Mouse (Mus musculus) spleen, adult 18-20 months (tissue): ENCODE measurements around the gene Gm47996.
"Not testable (repeated sequence)": the region's sequence is repeated elsewhere in the genome, so short reads cannot be mapped to it uniquely, and the experiment has no call there.

Experiments
- DNase-seq, 2 experiments: peaks; one replicate each; pipeline ENCODE4 v3.0.0; 2022; ENCODE audit warnings: mixed read lengths in 2 of 2

Gm47996 gene

DNA sequence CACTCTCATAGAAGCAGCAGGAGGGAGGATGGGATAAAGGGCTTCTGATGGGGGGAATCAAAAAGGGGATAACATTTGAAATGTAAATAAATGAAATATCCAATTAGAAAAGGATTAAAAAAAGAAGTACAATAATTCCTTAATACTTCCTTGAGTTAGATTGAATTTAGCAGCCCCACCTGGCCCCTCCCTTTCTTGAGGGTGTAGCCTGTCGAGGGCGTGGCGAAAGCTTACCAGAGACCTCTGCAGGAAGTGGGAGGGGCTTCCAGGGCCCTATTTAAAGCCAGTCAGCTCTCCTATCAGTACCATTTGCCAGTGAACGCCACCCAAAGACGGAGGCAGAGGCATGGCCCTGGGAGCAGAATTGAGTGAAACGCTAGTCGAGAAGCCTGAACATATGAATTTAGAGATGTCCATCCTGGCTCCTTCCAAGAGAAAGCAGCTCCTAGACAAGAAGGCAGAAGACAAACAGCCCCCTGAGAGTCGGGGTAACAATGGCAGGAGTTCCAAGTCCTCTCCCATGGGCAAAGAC is at the start of gene Gm47996:
Gene Gm47996 (plus strand): TSS at position 308 of the 532 bp plus-strand sequence.
- DNase-seq = peak in 1 of 2 experiments; percentile 6

DNA sequence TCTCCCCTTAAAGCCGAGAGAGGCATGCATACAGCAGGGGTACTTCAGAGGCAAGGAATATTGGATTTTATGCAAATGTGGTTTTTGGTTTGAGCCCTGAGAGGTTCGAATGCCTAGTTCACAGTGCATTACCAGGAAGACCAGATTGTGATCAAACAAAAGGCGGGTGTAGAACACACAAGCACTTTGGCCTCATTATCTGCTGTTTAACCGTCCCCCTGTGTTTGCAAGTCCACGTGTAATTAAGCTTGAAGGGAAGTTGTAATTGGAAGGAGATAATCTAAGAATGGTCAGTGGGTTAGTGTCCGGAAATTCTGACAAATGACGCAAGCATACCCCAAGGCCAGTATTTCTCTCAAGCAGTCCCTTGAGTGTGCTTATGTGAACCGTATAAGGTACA is 43.9 kb upstream of the Gm47996 start:
- DNase-seq = no peak

DNA sequence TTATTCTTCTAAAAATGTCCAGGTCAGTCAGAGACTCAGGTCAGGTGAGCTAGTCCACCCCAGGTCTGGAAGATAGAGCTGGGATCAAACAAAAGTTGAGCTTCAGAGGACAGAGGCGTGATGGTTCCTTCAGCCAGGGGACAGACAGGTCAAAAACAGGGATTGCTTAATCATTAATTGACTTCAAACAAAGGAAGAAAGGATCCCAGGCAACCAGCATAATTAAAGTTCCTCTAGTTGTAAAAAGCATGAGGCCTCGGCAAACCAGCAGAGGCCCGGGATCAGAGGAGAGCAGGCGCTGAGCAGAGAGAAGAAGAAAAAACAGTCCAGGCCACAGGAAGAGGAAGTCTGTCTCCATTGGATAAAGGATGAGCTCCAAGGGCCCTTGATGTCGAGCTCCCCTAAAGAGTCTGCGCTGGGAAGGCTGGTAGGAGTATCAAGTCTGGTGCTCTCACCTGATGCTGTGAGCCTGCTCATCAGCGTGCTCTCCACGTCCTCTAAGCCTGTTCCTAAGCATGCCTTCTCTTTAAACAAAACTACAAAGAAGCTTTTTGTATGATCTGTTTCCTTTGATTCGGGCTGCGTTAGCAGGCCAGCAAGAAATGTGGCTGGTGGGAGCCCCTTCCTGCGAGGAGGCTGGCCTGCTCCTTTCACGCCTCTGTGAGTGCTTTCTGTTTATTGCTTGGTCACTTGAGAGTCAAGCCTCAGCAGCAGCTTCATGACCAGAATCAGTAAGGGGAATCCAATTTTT is 42.5 kb upstream of the Gm47996 start:
- DNase-seq = no peak

DNA sequence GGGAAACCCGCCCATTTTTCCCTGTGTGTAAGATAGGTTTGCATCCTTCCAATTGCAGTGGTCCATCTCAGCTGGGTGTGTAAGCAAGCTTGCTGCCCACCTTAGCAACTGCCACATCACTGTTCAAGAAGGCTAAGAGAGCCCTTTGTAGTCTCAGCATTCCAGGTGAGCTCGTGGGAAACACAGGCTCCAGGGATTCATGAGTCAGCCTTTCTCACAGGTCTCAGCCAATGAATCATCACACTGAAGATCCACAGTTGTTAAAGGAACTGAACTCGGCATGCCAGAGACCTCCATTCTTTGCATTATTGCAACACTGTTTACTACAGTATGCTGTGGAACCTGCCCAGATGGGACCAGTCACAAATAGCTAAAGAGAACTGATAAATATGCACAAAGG is 41.3 kb upstream of the Gm47996 start:
- no peak for DNase-seq

DNA sequence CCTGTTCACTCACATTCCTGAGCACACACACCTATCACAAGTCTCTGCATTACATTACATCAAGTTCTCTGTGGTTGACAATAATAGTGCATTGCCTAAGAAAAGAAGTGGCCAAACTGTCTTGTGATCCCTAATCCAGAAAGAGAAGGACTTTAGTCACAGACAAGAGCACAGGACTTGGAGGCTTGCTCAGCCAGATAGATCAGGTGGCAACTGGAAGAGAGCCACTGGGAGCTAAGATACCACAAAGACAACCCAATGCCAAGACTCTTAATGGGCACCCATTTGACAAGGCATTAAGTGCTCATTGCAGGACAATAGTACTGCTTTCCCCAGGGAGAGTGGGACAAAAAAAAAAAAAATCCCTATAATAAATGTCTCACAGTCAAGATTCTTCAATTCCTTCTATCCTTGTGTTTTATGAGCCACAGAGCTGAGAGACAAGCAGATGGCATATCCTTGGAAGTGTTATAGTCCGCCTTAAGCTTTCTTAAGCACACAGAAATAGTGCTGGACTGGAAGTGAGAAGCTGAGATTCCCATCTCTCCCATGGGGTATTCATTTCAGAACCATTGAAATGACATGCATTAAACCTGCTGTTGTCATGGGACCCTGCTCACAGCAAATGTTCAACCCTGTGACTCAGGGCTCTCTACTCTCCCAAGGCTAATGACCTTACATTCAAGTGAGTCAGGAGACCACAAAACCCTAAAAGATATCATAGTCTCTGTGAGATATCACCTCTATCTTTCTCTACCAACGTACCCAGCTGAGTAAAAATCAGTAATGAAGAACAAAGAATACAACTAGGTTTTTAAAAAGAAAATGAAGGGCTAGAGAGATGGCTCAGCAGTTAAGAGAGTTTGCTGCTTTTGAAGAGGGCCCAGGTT is 38.1 kb upstream of the Gm47996 start:
- no peak for DNase-seq

DNA sequence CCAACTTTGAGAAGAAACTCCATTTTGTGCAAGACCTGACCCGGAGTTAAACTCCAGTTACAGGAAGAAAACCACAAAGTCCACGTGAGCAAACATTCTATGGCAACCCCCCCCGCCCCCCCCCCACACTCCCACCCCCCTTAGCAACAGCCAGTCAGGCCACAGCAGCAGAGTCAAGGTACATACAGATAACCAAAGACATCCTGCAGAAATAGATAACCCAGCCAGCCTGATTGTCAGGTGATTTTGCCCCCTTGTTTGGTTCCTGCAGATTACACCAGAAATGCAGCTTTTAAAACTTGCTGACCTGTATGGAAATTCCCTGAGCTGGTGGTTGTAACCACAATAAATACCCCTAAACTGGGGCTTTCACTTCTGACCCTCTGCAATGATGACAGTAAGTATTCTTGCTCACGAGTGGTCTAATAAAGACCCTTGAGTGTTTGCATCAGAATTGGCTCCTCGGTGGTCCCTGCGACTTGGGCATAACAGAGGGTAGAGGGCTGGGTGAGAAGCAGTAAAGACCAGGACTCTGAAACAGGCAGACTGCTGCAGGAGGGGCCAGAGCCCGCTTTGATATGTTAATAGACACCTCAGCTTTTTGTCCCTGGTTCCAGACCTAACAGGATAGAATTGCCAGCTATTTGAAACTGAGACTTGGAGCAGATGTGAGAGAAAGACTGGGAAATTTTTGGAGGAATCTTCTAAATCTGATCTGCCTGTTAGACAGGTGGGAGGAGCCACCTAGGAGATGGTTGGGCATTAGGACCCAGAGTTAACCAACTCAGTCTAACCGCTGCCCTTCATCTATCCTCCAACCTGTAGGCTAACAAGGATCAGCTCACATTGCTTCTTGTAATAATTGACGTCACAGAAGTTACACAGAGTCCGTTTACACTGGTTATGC is 32.6 kb upstream of the Gm47996 start:
- DNase-seq = peak in 1 of 2 experiments; percentile 20

DNA sequence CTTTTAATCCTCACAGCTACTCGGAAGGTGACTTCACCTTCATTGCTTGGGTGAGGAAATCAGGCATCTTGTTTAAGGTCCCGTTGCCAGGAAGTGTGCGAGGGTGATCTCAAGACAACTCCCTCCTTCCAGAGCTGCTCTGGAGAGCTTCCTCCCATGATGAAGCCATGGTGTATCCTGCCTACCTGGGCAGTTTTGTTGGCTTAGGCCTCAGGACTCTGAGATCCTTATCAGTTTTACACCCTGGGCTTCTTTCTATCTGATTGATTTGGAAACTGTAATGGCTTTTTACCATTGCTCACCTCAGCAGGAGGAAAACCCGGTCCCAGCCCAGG is 32.0 kb upstream of the Gm47996 start:
- DNase-seq = no peak

DNA sequence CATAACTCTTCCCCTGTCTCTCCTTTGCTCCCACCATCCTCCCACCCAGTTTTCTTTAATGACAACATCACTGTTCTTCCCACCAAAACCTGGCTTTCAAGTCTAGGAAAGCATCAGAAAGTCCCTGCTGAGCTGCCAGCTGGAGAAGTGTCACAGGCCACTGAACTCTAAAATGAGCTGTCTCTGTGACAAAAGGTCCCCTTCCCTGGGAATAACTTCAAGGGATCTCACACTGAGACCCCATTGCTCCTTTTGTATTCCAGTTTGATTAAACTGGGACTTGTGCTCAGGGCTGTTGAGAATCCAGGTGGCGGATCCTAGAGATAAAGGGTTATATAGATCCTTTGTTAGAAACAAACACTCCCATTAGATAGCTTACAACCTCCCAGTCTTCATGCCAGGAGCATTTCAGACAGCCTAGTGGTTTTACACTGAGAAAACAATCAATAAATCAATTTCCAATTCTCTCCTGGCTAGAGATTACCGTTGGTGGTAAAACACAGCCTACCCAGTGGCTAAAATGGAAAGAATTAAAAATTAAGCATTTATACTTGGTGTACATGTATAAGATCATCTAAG is 31.3 kb upstream of the Gm47996 start:
- no peak for DNase-seq

DNA sequence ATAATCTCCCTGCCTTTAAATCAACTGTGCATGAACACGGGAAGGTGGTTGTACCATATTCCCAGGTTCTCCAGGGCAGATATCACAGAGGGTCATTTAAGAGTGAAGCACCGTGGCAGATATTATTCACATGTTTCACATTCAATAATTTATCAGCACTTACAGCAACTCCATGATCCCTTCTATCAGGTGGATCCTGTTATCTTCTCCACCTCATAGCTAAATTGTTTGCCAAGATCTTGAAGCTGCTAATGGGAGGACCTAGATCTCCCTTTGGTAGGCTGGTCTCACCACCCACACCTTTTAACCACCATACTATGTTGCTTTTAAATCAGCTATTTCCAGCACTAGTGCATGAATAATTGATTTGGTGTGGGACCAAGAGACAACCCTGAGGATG is 29.8 kb upstream of the Gm47996 start:
- DNase-seq = no peak

DNA sequence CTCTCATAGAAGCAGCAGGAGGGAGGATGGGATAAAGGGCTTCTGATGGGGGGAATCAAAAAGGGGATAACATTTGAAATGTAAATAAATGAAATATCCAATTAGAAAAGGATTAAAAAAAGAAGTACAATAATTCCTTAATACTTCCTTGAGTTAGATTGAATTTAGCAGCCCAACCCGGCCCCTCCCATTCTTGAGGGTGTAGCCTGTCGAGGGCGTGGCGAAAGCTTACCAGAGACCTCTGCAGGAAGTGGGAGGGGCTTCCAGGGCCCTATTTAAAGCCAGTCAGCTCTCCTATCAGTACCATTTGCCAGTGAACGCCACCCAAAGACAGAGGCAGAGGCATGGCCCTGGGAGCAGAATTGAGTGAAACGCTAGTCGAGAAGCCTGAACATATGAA is 27.7 kb upstream of the Gm47996 start, which contains the start of gene Gm47985:
Gene Gm47985 (plus strand): TSS at position 272 of the 400 bp plus-strand sequence.
- DNase-seq = not testable (repeated sequence)

DNA sequence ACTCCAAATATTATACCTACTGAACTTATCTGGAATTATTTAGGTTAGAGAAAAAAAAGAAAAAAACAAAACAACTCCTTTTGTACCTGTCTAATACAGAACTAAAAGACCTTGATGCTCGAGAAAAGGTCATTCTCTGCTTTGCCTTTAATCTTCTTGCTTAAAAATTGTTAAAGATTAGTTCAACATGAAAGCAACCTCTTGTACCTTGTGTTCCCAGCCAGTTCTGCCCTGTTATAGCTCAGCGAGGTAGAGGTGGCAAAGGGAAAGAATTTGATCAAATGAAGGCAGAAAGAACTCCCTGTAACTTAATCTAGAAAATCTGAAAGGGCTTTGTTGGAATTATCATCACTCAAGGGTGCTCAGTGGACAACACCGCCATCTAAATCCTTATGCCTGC is 23.7 kb upstream of the Gm47996 start:
- DNase-seq = not testable (repeated sequence)

DNA sequence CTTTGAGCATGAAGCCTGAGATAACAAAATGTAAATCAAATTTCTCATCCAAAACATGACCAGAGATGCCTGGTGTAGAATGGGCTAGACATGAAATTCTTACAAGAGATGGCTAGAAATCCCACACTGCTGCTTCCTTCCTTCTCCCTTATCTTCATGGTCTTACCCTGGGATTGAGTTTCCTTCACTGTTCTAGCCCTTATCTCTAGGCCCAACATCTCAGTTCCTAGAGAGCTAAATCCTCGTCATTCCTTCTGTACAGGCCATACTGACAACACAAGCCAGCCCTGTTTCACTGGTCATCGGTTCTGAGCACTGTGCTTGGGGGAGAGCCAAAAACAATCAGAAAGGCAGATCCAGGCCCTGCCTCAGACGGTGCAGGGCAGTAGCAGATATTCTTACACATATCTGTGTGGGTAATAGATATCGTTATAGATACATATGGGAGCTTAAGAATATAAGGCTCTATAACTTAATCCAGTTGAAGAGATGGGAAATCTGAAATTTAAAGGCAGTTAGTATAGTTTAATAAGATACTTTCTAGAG is 23.0 kb upstream of the Gm47996 start:
- DNase-seq = not testable (repeated sequence)

DNA sequence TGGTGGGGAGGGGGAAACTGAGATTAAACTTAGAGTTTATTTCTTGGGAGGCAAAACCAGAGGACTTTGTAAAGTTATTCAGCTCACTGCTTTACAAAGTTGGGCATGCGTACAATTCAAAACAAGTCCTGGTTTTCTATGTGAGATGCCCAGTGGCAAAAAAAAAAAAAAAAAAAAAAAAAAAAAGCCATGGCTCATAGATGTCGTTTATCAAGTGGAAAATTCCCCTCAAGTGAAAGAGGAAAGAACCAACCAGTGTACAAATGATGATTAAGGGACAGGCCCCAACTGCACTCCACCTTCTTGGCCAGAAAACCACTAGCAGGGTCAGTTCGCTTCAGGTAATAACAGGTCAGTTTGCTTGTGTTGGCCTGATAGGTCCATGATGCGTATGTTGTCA is 21.5 kb upstream of the Gm47996 start:
- DNase-seq = no peak

DNA sequence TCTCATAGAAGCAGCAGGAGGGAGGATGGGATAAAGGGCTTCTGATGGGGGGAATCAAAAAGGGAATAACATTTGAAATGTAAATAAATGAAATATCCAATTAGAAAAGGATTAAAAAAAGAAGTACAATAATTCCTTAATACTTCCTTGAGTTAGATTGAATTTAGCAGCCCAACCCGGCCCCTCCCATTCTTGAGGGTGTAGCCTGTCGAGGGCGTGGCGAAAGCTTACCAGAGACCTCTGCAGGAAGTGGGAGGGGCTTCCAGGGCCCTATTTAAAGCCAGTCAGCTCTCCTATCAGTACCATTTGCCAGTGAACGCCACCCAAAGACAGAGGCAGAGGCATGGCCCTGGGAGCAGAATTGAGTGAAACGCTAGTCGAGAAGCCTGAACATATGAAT is 17.9 kb upstream of the Gm47996 start, which contains the start of gene Gm8947:
Gene Gm8947 (plus strand): TSS at position 302 of the 400 bp plus-strand sequence.
- not testable (repeated sequence) for DNase-seq

DNA sequence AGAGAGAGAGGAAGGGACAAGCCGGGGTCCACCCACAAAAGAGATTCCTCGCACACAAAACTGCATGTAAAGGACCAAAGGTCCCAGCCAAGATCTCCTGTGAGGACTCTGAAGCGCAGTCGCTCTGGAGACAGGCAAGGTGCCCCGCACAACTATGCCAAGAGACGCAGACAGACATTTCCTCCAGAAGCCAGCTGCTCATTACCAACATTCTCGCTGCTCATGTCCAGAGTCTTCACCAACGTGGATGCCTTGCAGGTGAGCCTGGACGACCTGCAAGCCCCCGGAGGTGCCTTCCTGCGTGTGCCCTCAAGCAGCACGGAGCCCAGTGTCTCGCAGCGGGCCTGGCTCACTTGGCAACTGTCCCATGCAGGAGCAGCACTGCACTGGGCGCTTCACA is 17.2 kb upstream of the Gm47996 start:
- not testable (repeated sequence) for DNase-seq

DNA sequence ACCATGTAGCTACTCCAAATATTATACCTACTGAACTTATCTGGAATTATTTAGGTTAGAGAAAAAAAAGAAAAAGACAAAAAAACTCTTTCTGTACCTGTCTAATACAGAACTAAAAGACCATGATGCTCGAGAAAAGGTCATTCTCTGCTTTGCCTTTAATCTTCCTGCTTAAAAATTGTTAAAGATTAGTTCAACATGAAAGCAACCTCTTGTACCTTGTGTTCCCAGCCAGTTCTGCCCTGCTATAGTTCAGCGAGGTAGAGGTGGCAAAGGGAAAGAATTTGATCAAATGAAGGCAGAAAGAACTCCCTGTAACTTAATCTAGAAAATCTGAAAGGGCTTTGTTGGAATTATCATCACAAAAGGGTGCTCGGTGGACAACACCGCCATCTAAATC is 13.9 kb upstream of the Gm47996 start:
- DNase-seq = not testable (repeated sequence)

DNA sequence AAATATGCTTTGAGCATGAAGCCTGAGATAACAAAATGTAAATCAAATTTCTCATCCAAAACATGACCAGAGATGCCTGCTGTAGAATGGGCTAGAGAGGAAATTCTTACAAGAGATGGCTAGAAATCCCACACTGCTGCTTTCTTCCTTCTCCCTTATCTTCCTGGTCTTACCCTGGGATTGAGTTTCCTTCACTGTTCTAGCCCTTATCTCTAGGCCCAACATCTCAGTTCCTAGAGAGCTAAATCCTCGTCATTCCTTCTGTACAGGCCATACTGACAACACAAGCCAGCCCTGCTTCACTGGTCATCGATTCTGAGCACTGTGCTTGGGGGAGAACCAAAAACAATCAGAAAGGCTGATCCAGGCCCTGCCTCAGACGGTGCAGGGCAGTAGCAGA is 13.2 kb upstream of the Gm47996 start:
- DNase-seq = not testable (repeated sequence)

DNA sequence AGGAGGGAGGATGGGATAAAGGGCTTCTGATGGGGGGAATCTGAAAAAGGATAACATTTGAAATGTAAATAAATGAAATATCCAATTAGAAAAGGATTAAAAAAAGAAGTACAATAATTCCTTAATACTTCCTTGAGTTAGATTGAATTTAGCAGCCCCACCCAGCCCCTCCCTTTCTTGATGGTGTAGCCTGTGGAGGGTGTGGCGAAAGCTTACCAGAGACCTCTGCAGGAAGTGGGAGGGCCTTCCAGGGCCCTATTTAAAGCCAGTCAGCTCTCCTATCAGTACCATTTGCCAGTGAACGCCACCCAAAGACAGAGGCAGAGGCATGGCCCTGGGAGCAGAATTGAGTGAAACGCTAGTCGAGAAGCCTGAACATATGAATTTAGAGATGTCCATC is 11.8 kb upstream of the Gm47996 start, which contains the start of gene Gm47995:
Gene Gm47995 (plus strand): TSS at position 329 of the 400 bp plus-strand sequence.
- not testable (repeated sequence) for DNase-seq

DNA sequence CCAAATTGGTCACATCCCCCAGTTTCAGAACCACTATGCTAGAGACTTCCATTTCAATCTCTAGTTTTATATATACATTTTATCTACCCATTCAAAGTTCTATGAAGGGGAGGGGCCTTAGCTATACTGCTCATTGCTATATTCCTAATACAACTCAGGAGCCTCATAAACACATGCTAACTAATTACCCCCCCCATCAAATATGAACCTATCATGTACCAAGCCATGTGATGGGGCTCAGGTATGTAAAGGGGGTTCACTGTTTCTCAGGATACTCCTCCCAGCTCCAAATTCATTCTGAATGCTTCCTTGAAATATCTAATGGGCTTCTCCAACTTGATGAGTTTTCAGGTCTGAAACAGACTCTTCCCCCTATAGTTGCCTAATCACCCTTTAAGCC is 9.3 kb upstream of the Gm47996 start:
- DNase-seq = not testable (repeated sequence)

DNA sequence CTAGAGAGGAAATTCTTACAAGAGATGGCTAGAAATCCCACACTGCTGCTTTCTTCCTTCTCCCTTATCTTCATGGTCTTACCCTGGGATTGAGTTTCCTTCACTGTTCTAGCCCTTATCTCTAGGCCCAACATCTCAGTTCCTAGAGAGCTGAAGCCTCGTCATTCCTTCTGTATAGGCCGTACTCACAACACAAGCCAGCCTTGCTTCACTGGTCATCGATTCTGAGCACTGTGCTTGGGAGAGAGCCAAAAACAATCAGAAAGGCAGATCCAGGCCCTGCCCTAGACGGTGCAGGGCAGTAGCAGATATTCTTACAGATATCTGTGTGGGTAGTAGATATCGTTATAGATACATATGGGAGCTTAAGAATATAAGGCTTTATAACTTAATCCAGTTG is 7.2 kb upstream of the Gm47996 start:
- DNase-seq = not testable (repeated sequence)

DNA sequence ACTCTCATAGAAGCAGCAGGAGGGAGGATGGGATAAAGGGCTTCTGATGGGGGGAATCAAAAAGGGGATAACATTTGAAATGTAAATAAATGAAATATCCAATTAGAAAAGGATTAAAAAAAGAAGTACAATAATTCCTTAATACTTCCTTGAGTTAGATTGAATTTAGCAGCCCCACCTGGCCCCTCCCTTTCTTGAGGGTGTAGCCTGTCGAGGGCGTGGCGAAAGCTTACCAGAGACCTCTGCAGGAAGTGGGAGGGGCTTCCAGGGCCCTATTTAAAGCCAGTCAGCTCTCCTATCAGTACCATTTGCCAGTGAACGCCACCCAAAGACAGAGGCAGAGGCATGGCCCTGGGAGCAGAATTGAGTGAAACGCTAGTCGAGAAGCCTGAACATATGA is 6.1 kb upstream of the Gm47996 start, which contains the start of gene 3110040M04Rik:
Gene 3110040M04Rik (plus strand): TSS at position 304 of the 400 bp plus-strand sequence.
- DNase-seq = not testable (repeated sequence)
